Mouse (Mus musculus): ENCODE results near the gene Coq7.

- TF ChIP-seq USF1 (IDR thresholded peaks at IDR 0.05; ENCODE audit: low read depth) (no peak), POLR2A (IDR thresholded peaks at IDR 0.05; ENCODE audit: insufficient read length, low read depth) (no peak), MYOG (IDR thresholded peaks at IDR 0.05; ENCODE audit: control insufficient read depth in 1 of 3, insufficient read depth in 1 of 3, insufficient read length in 2 of 3, low read depth in 2 of 3) (no peak), REST (IDR thresholded peaks at IDR 0.05; ENCODE audit: insufficient read depth, insufficient read length) (no peak), MAX (IDR thresholded peaks at IDR 0.05; ENCODE audit: low read depth) (no peak), MYOD1 (IDR thresholded peaks at IDR 0.05; ENCODE audit: control insufficient read depth in 1 of 3, insufficient read length in 2 of 3, low read depth in 2 of 3) (no peak), E2F4 (IDR thresholded peaks at IDR 0.05; ENCODE audit: insufficient read depth) (no peak), TCF12 (IDR thresholded peaks at IDR 0.05; ENCODE audit: insufficient read depth, poor library complexity, severe bottlenecking) (no peak), CEBPB (IDR thresholded peaks at IDR 0.05; ENCODE audit: insufficient read depth, poor library complexity, severe bottlenecking) (no peak), SRF (IDR thresholded peaks at IDR 0.05; ENCODE audit: control insufficient read depth, insufficient read length, low read depth) (no peak), TCF3 (IDR thresholded peaks at IDR 0.05; ENCODE audit: insufficient read length, low read depth) (no peak)
Measured at GRCm38 (mm10) chr7:118508556-118508955, 24.6 kb downstream of the Coq7 start.
